9 mouse cellular contexts compared by ENCODE assay signal in genomic region chr4:120420685-120421084, GRCm38 (mm10). TPM values are rescaled to one million over a fixed set of nuclear protein-coding genes. Genes with fewer than 3 reads are reported as not detected.
DNase-seq lines count a peak whose midpoint lies in the region; ATAC-seq and TF ChIP-seq lines count a peak whose summit lies in the region.
"Had no signal": no experiment of that assay in that cellular context is flagged by ENCODE, and none has a peak within 500 bp of the region (broad histone marks: within the 10 kb centered on the region; RNA-seq: fewer than 3 reads in every experiment).

No protein-coding gene starts in this region.

- intact Hi-C loops in gastrocnemius, adult 2 months (cut with DNase I): no loop called here

- no peaks in the 10 kb centered on the region for H3K36me3 ChIP-seq in liver, adult 2 months (ENCODE audit: control insufficient read depth, insufficient read depth, low read length)
- H3K36me3 ChIP-seq in liver, embryonic 11.5 days (ENCODE audit: control insufficient read depth, insufficient read depth, low read length): no peaks in the 10 kb centered on the region
- H3K36me3 ChIP-seq: neural tube, embryonic 12.5 days had no signal

- no peak overlapping the region for H3K9ac ChIP-seq in liver, adult 2 months (ENCODE audit: low read depth, low read length)
- no peak overlapping the region for H3K9ac ChIP-seq in liver, embryonic 11.5 days (ENCODE audit: low read depth, low read length)
- H3K9ac ChIP-seq: neural tube, embryonic 12.5 days had no signal

- H3K4me2 ChIP-seq in liver, embryonic 11.5 days: no peak overlapping the region
- H3K4me2 ChIP-seq: neural tube, embryonic 12.5 days had no signal

- H3K4me3 ChIP-seq in liver, adult 2 months (ENCODE audit: insufficient read depth, low read depth, low read length): no peak overlapping the region
- H3K4me3 ChIP-seq in liver, embryonic 11.5 days (ENCODE audit: low read depth, low read length): no peak overlapping the region
- no peak overlapping the region for H3K4me3 ChIP-seq in gastrocnemius, adult 2 months
- H3K4me3 ChIP-seq: neural tube, embryonic 12.5 days had no signal

- H3K27me3 ChIP-seq in liver, adult 2 months (ENCODE audit: control insufficient read depth, insufficient read depth, low read length): no peaks in the 10 kb centered on the region
- H3K27me3 ChIP-seq in liver, embryonic 11.5 days (replicated peaks; ENCODE audit: control insufficient read depth, insufficient read depth, low read length): no peaks in the 10 kb centered on the region
- H3K27me3 ChIP-seq: neural tube, embryonic 12.5 days had no signal

- no peaks in the 10 kb centered on the region for H3K9me3 ChIP-seq in liver, embryonic 11.5 days (ENCODE audit: control insufficient read depth, low read length)
- H3K9me3 ChIP-seq: neural tube, embryonic 12.5 days had no signal

- no peak for TF ChIP-seq CTCF in liver, adult 2 months (IDR thresholded peaks at IDR 0.05; ENCODE audit: low read depth, low read length)
- TF ChIP-seq CTCF in gastrocnemius, adult 2 months (IDR thresholded peaks at IDR 0.05): no peak

- ATAC-seq in liver, embryonic 11.5 days (replicated peaks; ENCODE audit: low FRiP score): no peak
- ATAC-seq in activated CD4-positive, CD25-positive, alpha-beta regulatory T cell, adult 4 months: no peak

- peaks cover 4% of the 10 kb centered on the region; the same call in 1 of the 2 replicates for H3K4me1 ChIP-seq in liver, adult 2 months (ENCODE audit: control insufficient read depth, insufficient read depth, low read length)
- peaks cover 9% of the 10 kb centered on the region; the same call in 1 of the 2 replicates for H3K4me1 ChIP-seq in liver, embryonic 11.5 days (replicated peaks; ENCODE audit: control insufficient read depth, insufficient read depth, low read length)

- no peak for TF ChIP-seq POLR2A in liver, adult 2 months (IDR thresholded peaks at IDR 0.05; ENCODE audit: extremely low read depth, insufficient read depth, low read length)

- H3K27ac ChIP-seq in liver, adult 2 months (replicated peaks; ENCODE audit: insufficient read depth, low read depth, low read length): no peak overlapping the region
- no peak overlapping the region for H3K27ac ChIP-seq in liver, embryonic 11.5 days (ENCODE audit: low read depth, low read length)
- H3K27ac ChIP-seq in gastrocnemius, adult 2 months: peak overlapping the region; percentile 73
- H3K27ac ChIP-seq: neural tube, embryonic 12.5 days had no signal

- H3K79me2 ChIP-seq in liver, adult 2 months (ENCODE audit: control insufficient read depth, insufficient read depth, low read length): peaks cover 5% of the 10 kb centered on the region; the same call in 1 of the 2 replicates

- peak; percentile 59 for DNase-seq in liver, adult 2 months (ENCODE audit: extremely low read depth, low read depth, low spot score)
- no peak for DNase-seq in liver, embryonic 11.5 days (ENCODE audit: low spot score)
- DNase-seq in gastrocnemius, adult 2 months: peak; percentile 85
- peak; percentile 74 for DNase-seq in kidney, adult 9 months
- peak; percentile 69 for DNase-seq in lung, postnatal 36 days
- DNase-seq in layer of hippocampus, adult 11-12 months (ENCODE audit: low spot score): no peak
- DNase-seq in thymus, postnatal 10 days (ENCODE audit: low spot score in 2 of 2): no peak

RNA-seq across cellular contexts. Expression of gene Scmh1, which starts 15.6 kb away (rescaled TPM):
- total RNA-seq in liver, adult 2 months (2014; rRNA removed): 7.0 and 8.4 TPM in 2 replicates
- 6.5 and 8.1 TPM in 2 replicates for polyA plus RNA-seq in liver, adult 2 months (2012; rRNA removed)
- 22.6 and 33.8 TPM in 2 replicates for polyA plus RNA-seq in liver, embryonic 11.5 days (2014; fragmentation: Nextera tagmentation; extraction: Ambion mirVana)
- 10 to 100 TPM; 46.3 to 52.4 TPM for total RNA-seq in gastrocnemius, adult 2 months (2021)
- polyA plus RNA-seq in activated CD4-positive, CD25-positive, alpha-beta regulatory T cell, adult 4 months (2017; shearing (Covaris generic)): 1 to 10 TPM; 6.9 to 8.5 TPM

Comparison
In these comparisons a context has a peak if more than half of its experiments do, and no peak if none do; other contexts are left out.
1. DNase-seq: peak in liver, adult 2 months (single experiment), gastrocnemius, adult 2 months (single experiment), kidney, adult 9 months (single experiment) and lung, postnatal 36 days (single experiment); none in liver, embryonic 11.5 days (single experiment), layer of hippocampus, adult 11-12 months (single experiment) and thymus, postnatal 10 days (0 of 2).